Mouse (Mus musculus) bone marrow, adult 2 months (tissue): ENCODE measurements around the gene AC131692.1.
"Not testable (repeated sequence)": the region's sequence is repeated elsewhere in the genome, so short reads cannot be mapped to it uniquely, and the experiment has no call there.

Source experiments
- CTCF ChIP-seq: fragments of 200-500 bp; IDR thresholded peaks from 2 replicates; pipeline ENCODE4 v1.5.1; 2011; ENCODE audit warnings: low read length, control low read depth; ENCODE audit not compliant: control insufficient read depth, insufficient read depth
- POLR2A ChIP-seq: fragments of 200-500 bp; IDR thresholded peaks from 2 replicates; pipeline ENCODE4 v1.6.1; 2011; ENCODE audit warnings: low read depth, mild to moderate bottlenecking, control low read depth, low read length, borderline replicate concordance; ENCODE audit not compliant: control insufficient read depth

DNA sequence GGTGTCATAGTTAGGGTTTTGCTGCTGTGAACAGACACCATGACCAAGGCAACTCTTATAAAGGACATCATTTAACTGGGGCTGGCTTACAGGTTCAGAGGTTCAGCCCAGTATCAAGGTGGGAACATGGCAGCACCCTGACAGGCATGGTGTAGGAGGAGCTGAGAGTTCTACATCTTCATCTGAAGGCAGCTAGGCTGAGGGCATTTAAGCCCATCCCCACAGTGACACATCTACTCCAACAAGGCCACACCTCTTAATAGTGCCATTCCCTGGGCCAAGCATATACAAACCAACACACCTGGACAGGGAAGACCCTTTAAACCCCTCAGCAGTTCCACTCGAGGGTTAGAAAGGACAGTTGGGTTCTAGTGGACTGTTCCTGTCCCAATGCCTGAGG, 39.0 kb downstream of the AC131692.1 start:
- not testable (repeated sequence) for TF ChIP-seq CTCF, POLR2A
